Mouse (Mus musculus) urinary bladder, postnatal 25 days (tissue): ENCODE data around the gene Gm38431.
A peak's percentile ranks its signal among the peaks of the same experiment; 100 is the strongest.

Experiments used
- DNase-seq: peaks from one replicate; pipeline ENCODE4 v3.0.0; 2022; ENCODE audit warnings: low spot score

Gm38431 gene

DNA sequence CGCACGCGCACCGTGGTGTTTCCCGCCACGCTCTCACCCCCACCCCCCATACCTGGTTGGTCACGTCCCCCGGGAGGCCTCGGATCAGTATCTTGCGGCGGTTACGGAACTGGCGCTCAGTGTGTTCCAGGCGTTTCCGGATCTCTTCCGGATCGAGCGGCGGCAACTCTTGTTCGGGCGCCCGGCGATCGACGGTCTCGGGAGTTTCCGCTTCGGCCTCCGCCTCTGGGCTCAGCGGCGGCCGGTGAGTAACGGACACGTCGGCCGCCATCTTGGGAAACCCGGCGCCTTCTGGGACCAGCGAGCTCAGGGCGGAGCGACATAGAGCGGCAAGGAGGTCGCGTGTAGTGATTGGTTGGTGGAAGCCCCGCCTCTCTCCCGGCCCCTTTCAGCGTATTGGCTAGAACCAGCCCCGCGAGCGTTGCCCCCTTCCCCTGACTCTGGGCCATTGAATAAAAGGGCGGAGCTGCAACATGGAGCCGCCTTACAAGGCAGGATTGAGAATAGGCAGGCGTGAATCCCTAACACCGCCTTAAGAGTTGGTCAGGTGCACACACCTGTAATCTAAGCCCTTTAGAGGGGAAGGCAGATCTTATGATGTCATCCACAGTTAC is at the start of gene Gm38431, which contains the start of gene Raver1:
TSS of gene Gm38431 (minus strand) at position 291 of the 614 bp plus-strand sequence.
TSS of gene Raver1 (minus strand) at position 302 of the 614 bp plus-strand sequence.
- DNase-seq, result peak; percentile 92

DNA sequence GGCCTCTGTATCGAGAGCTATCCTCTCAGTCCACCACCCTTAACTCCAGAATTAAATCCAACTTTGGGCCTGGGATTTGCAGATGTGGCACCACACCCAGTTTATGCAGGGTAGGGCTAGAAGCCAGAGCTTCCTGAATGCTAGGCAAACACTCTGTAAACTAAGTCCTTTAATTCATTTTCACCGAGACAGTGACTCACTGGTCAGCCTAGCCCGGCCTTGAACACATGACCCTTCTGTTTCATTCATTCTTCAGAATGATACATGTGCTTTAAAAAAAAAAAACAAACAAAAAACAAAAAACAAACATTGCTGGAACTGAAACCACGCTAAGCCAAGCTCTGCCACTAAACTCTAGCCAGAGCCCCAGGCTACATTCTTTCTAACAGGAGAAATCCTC is 46.6 kb upstream of the Gm38431 start:
- no peak for DNase-seq

DNA sequence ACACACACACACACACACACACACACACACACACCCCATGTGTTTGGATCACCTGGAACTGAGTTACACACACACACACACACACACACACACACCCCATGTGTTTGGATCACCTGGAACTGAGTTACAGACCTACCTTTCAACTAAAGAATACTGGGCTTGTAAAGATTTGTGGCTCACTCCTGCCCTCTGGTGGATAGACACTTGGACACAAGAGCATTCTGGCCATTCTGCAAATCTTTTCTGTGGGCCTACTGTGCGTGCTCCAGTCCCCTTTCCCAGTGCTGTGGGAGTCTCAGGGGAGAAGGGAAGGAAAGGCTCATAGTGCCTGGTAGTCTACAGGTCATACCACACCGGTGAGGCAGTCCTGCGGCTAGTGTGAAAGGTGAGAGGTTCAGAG is 45.4 kb upstream of the Gm38431 start:
- peak; percentile 60 for DNase-seq

GRCm38 (mm10) chr9:21136401-21136800 is 44.6 kb upstream of the Gm38431 start:
- DNase-seq, result no peak

DNA sequence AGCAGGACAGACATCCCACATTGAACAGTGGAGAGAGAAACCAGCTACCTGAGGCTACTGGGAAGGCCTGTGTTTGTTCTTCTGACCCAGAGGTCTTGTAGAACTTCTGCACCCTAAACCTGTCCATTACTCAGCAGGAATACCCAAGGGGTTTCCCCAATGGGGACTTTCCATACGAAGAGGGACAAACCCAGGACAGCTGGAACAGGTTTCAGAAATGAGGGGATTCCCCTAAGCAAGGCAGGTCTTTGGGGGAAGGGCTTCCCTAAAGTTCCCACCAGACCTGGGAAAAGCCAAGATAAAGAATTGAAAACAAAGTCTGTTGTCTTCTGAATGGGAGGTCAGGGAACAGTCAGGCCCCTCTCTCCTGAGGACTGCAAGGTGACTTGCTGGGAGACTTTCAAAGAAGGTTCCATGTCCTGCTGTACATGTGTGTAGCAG is 44.2 kb upstream of the Gm38431 start:
- no peak for DNase-seq

DNA sequence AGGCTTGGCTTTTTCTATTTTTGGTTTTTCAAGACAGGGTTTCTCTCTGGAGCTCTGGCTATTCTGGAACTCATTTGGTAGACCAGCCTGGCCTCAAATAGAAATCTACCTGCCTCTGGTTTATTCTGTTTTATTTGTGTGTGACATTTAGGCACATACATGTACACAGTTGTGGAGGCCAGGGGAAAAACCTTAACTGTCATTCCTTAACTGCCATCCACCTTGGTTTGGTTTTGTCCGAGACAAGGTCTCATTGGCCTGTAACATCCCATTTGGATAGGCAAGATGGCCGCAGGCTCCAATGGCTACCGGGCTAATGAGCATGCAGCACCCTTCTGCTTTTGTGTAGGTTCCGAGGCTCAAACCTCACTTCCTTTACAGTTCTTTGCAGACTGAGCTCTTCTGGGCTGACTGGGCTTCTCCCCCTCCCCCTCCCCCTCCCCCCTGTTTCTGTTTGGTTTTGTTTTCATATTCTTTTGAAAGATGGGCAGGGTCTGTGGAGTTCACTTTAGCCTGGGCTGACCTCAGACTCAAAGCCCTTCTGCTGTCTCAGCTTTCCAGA is 43.6 kb upstream of the Gm38431 start:
- no peak for DNase-seq

- DNase-seq, result no peak
Measured at GRCm38 (mm10) chr9:21134595-21135328, 43.0 kb upstream of the Gm38431 start.

DNA sequence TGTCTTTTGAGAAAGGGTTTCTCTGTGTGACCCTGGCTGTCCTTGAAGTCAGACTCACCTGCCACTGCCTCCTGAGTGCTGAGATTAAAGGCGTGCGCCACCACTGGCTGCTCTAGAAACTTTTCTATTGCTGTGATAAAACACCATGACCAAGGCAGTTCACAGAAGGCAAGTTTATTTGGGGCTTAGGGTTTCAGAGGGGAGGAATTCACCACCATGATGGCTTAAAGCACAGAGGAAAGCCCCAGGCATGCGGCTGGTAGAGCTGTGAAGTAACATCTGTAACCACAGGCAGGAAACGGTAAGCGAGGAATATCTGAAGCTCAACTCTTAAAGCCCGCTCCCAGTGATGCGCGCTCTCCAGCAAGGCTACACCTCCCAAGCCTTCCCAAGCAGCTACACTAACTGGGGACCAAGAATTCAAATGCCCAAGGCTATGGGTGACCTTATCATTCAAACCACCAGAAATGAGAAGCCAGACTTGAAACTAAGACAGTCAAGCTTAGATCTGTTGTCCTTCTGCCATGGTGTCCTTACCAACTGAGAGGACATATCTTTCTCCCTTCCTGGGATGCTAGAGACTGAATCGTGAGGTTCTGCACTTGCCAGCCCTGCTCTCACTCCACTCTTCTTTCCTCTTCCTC is 41.4 kb upstream of the Gm38431 start:
- DNase-seq, result no peak

DNA sequence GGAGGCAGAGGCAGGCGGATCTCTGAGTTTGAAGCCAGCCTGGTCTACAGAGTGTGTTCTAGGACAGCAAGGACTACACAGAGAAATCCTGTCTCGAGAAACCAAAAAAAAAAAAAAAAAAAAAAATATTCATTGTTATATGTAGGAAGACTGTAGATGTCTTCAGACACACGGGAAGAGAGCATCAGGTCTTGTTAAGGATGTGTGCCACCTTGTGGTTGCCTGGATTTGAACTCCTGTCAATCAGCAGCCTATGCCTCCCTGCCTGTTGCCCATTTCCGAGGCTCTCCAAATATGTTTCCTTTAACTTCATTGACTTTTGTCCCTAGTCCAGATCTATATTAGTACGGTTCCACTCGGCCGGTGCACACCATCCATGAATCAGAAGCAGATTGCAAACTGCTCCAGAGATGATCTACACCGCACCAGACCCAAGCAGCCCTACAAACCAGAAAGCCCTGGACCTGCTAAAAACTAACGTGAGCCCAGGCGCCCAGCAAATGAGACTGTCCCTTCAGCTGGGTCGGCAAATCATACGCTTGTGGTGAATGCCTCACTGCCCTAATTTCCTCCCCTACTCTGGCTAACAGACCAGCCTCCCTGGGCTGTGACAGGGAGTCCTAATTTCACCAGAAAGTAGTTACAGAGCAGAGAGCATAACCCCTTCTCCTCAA is 40.4 kb upstream of the Gm38431 start:
- DNase-seq, result no peak

DNA sequence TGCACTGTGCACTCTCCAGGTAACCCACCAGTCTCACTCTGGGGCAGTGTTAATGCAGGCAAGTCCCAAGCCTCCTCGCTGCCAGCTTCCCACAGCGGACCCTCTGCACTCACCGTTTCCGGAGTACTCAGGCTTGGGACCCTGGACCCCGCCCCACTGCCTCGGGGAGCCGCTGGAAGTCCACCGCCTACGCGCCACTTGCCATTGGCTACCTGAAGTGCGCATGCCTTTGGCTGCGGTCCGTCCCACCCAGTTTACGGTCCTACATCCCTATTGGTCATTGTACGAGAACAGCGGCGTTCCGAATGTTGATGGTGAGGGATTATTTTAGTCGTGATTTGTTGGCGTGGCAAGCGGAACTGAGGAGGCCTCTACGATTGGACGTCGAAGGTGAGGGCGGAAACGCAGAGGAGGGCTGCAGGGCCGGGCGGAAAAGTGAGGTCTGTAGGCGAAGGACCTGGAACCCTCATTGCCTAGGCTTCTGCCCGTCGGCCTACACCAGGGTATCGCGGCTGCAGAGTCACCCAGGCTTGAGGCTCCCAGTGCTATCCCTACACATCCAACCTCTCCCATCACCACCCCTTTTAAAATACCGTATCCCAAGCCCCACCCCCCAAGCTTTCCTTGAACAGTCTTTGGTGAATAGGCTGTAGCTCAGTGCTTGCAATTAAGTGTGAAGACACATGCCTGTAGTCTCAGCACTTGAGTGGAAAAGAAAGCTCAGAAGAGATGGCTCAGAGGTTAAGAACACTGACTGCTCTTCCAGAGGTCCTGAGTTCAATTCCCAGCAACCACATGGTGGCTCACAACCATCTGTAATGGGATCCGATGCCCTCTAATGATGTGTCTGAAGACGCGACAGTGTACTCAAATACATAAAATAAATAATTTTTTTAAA is 39.5 kb upstream of the Gm38431 start, which contains the start of gene Tyk2:
TSS of gene Tyk2 (minus strand) at position 185 of the 898 bp plus-strand sequence.
- peak; percentile 78 for DNase-seq

GRCm38 (mm10) chr9:21126259-21126627 is 34.4 kb upstream of the Gm38431 start:
- no peak for DNase-seq

- no peak for DNase-seq
Measured at GRCm38 (mm10) chr9:21125502-21126258, 33.9 kb upstream of the Gm38431 start.

GRCm38 (mm10) chr9:21124837-21125236 is 33.0 kb upstream of the Gm38431 start:
- DNase-seq, result no peak

DNA sequence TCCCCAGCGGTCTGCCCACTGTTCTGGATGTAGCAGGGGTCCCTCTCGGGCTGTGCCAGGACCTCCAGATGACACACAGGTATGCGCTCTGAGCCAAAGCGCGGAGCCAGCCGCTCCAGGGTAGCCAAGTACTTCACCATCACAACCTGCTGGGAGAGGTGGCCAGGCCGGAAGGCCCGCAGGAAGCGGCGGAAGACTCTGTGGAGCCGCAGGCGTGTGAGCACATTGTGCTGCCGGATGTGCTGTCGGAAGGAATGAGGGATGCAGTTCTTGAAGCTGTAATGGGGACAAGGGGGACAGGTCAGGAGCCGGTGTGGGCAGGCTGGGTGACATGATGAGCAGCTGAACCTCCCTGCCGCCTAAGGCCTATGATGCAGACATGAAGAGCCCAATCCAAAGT is 29.7 kb upstream of the Gm38431 start:
- no peak for DNase-seq

- no peak for DNase-seq
Measured at GRCm38 (mm10) chr9:21117073-21117472, 25.3 kb upstream of the Gm38431 start.

- no peak for DNase-seq
Measured at GRCm38 (mm10) chr9:21115105-21115504, 23.3 kb upstream of the Gm38431 start.

- DNase-seq, result no peak
Measured at GRCm38 (mm10) chr9:21114190-21114589, 22.4 kb upstream of the Gm38431 start.

- no peak for DNase-seq
Measured at GRCm38 (mm10) chr9:21113751-21114150, 22.0 kb upstream of the Gm38431 start.

DNA sequence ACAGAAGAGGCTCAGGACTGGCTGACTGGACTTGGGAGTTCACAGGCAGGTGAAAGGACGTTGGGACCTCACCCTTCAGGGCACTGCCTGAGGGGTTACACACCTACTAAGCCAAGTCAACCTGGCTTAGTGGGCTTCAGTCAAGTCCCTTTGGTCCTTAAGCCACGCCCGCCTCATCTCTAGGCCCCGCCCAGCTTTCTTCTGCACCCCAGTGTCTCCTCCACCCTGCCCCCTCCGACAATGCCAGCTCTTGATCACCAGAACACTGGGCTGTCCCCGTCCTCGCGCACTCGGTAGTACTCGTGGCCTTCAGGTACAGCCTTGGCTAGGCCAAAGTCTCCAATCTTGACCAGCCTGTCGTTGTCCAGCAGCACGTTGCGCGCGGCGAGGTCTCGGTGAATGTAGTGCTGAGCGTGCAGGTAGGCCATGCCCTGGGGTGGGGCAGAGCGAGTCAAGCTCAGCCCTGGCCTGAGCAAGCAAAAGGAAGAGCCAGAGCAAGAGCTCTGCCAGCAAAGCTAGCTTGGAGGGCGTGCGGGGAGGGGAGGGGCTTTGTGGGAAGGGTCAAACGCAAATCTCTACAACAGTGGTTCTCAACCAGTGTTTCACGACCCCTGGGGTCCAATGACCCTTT is 15.9 kb upstream of the Gm38431 start:
- DNase-seq, result no peak
